Mouse (Mus musculus): ENCODE measurements around the gene Ddx43.

- no peak for TF ChIP-seq CTCF (IDR thresholded peaks at IDR 0.05; ENCODE audit: control insufficient read depth, insufficient read depth, low read length)
- no peak for TF ChIP-seq POLR2A (IDR thresholded peaks at IDR 0.05; ENCODE audit: borderline replicate concordance, control insufficient read depth, low read depth, low read length)
These were observed 61.4 kb downstream of the Ddx43 start for GRCm38 (mm10) chr9:78457026-78457425.
